Mouse (Mus musculus): ENCODE measurements around the gene Cacng1. TPM values are rescaled to one million over a fixed set of nuclear protein-coding genes. Genes with fewer than 3 reads are reported as not detected.

Gene Cacng1
- polyA plus RNA-seq, 1 experiment from 2014 or later: 1.1 TPM

Other genes starting within 250 kb of the Cacng1 start
- 32.1 and 36.3 TPM in 2 replicates for gene Pitpnc1, start 245.8 kb downstream of the Cacng1 start, polyA plus RNA-seq (2015; fragmentation: Nextera tagmentation; extraction: Ambion mirVana)
- gene Psmd12, start 237.0 kb downstream of the Cacng1 start, polyA plus RNA-seq (2015; fragmentation: Nextera tagmentation; extraction: Ambion mirVana): 164 and 168 TPM in 2 replicates
- gene Helz, start 168.6 kb downstream of the Cacng1 start, polyA plus RNA-seq (2015; fragmentation: Nextera tagmentation; extraction: Ambion mirVana): 20.2 and 24.4 TPM in 2 replicates
- gene Cacng4, start 78.0 kb upstream of the Cacng1 start, polyA plus RNA-seq (2015; fragmentation: Nextera tagmentation; extraction: Ambion mirVana): 6.2 and 7.8 TPM in 2 replicates
- gene Cacng5, start 198.5 kb upstream of the Cacng1 start, polyA plus RNA-seq (2015; fragmentation: Nextera tagmentation; extraction: Ambion mirVana): 0.07 and 0.13 TPM in 2 replicates

Data from embryonic facial prominence, embryonic 13.5 days (tissue).